Mouse (Mus musculus) hindbrain, embryonic 11.5 days (tissue): Measurements from ENCODE around the gene Tspan9. TPM values are rescaled to one million over a fixed set of nuclear protein-coding genes. Genes with fewer than 3 reads are reported as not detected.

Source experiments
- ATAC-seq: fragments of 200-750 bp; cut with Nextera tagmentation; 2 replicates; pipeline ENCODE4 v1.8.0; 2017; ENCODE audit warnings: mild to moderate bottlenecking, moderate TSS enrichment, moderate library complexity; ENCODE audit not compliant: low FRiP score
- DNase-seq: peaks from one replicate; pipeline ENCODE4 v3.0.0-alpha.2; 2015; ENCODE audit warnings: low spot score
- H3K27ac ChIP-seq: fragments of 300-500 bp; sonication (generic); 2 replicates; pipeline ENCODE4 v1.5.1; 2014; ENCODE audit warnings: mild to moderate bottlenecking, low read depth, low read length
- H3K27me3 ChIP-seq: fragments of 300-500 bp; sonication (generic); 2 replicates; pipeline ENCODE4 v1.6.1; 2014; ENCODE audit warnings: mild to moderate bottlenecking, low read length, moderate library complexity, mixed read lengths; ENCODE audit not compliant: control insufficient read depth, insufficient read depth
- H3K36me3 ChIP-seq: fragments of 300-500 bp; sonication (generic); 2 replicates; pipeline ENCODE4 v1.6.1; 2014; ENCODE audit warnings: mild to moderate bottlenecking, low read length, moderate library complexity, mixed read lengths; ENCODE audit not compliant: control insufficient read depth, insufficient read depth
- H3K4me1 ChIP-seq: fragments of 300-500 bp; sonication (generic); replicated peaks from 2 replicates; pipeline ENCODE4 v1.6.1; 2014; ENCODE audit warnings: low read length, mixed read lengths; ENCODE audit not compliant: control insufficient read depth, insufficient read depth
- H3K4me2 ChIP-seq: fragments of 300-500 bp; sonication (generic); replicated peaks from 2 replicates; pipeline ENCODE4 v1.6.1; 2014; ENCODE audit warnings: mild to moderate bottlenecking, low read depth, low read length
- H3K4me3 ChIP-seq: fragments of 300-500 bp; sonication (generic); 2 replicates; pipeline ENCODE4 v1.5.1; 2014; ENCODE audit warnings: low read depth, low read length
- H3K9ac ChIP-seq: fragments of 300-500 bp; sonication (generic); 2 replicates; pipeline ENCODE4 v1.6.1; 2014; ENCODE audit warnings: low read depth, low read length
- H3K9me3 ChIP-seq: fragments of 300-500 bp; sonication (generic); 2 replicates; pipeline ENCODE4 v1.6.1; 2016; ENCODE audit warnings: low read length; ENCODE audit not compliant: control insufficient read depth
- WGBS: fragments of 180-500 bp; shearing (Covaris S2); extraction: QIAGEN DNeasy Blood & Tissue Kit; methylation state at CpG from one replicate; pipeline ENCODE4 v1.1.7; 2014; 5-methylcytosine and 5-hydroxymethylcytosine counted together
- polyA plus RNA-seq: library from polyadenylated mRNA; unstranded; fragments of >200 nt; fragmentation: Nextera tagmentation; extraction: Ambion mirVana; gene quantifications from 2 replicates; pipeline ENCODE4 v1.2.1, GENCODE M21; 2014

Gene Tspan9
- polyA plus RNA-seq, 1 experiment from 2014 or later = 46.2 TPM

DNA sequence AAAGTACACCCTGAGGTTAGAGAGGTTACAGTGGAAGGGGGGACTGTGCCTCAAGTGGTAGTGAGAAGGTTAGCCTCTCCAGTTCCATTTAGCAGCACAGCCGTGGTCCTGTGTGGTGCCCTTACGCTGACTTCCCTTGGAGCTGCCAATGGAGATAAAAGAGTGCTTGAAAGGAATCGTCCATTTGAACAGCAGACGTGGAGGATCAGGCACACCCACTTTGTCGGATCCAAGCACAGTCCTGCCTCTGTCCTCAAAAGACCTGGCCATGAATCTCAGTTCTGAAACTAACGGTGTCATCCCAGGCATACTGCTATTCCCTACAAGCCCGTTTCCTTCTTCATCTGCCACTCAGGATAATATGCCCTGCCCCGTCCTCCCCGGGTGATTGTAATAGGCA is 221.4 kb downstream of the Tspan9 start:
- Histone ChIP-seq H3K9me3 (no peaks in the 10 kb centered on the region), H3K4me2 (no peak overlapping the region), H3K9ac (no peak overlapping the region), H3K27me3 (no peaks in the 10 kb centered on the region), H3K27ac (no peak overlapping the region), H3K4me1 (no peaks in the 10 kb centered on the region), H3K4me3 (no peak overlapping the region), H3K36me3 (no peaks in the 10 kb centered on the region)
- no peak for DNase-seq
- no peak for ATAC-seq
- WGBS = 68% methylated on average over 9 of the region's 9 CpGs

- Histone ChIP-seq H3K27ac (no peak overlapping the region), H3K4me1 (no peaks in the 10 kb centered on the region), H3K4me2 (no peak overlapping the region), H3K9me3 (no peaks in the 10 kb centered on the region), H3K27me3 (no peaks in the 10 kb centered on the region), H3K36me3 (no peaks in the 10 kb centered on the region), H3K9ac (no peak overlapping the region), H3K4me3 (no peak overlapping the region)
- DNase-seq (peak; percentile 89), ATAC-seq (peak; percentile 41; the same call in 1 of the 2 replicates)
- 8% methylated on average over 8 of the region's 8 CpGs for WGBS
Observed at GRCm38 (mm10) chr6:127920652-127921051, 222.7 kb downstream of the Tspan9 start.

DNA sequence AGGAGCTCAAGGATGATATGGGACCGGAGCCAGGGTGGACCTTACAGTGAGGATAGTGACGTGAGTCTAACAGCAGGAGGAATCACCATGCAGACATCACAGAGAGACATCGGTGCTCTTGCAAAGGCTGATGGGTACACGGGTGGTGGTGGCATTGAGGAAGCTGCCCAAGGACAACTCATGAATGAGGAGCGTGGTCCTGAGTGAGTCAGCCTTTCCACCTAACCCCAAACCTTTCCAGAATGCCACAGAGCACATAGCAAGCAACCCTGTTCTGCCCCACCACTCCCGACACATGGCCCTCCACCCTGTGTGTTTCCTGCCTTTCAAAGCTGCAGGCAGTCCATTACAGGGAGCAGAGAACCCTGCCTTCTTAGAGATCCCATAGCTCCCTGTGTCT is 223.9 kb downstream of the Tspan9 start:
- Histone ChIP-seq H3K4me3 (no peak overlapping the region), H3K4me1 (no peaks in the 10 kb centered on the region), H3K36me3 (no peaks in the 10 kb centered on the region), H3K4me2 (no peak overlapping the region), H3K27me3 (no peaks in the 10 kb centered on the region), H3K9me3 (no peaks in the 10 kb centered on the region), H3K27ac (no peak overlapping the region), H3K9ac (no peak overlapping the region)
- DNase-seq (no peak), ATAC-seq (no peak)
- 81% methylated on average over 6 of the region's 6 CpGs for WGBS

DNA sequence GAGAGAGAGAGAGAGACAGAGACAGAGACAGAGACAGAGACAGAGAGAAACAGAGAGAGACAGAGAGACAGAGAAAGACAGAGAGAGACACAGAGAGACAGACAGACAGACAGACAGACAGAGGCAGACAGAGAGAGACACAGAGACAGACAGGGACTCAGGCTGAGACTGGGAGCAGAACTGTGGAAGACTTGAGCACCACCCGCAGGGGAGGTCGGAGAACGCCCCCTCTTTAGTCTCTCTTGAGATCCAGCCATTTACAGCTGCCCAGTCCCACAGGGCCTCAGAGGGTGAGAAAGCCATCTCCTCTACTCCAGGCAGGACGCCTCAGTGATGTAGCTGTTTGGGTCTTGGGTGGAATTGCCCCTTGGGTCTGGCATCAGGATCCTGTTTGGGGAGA is 225.7 kb downstream of the Tspan9 start:
- H3K27ac ChIP-seq = no peak overlapping the region
- H3K36me3 ChIP-seq = no peaks in the 10 kb centered on the region
- H3K4me1 ChIP-seq = no peaks in the 10 kb centered on the region
- no peak overlapping the region for H3K9ac ChIP-seq
- 73% methylated on average over 4 of the region's 4 CpGs for WGBS
- H3K4me3 ChIP-seq = no peak overlapping the region
- H3K9me3 ChIP-seq = no peaks in the 10 kb centered on the region
- DNase-seq (no peak), ATAC-seq (no peak)
- no peak overlapping the region for H3K4me2 ChIP-seq
- no peaks in the 10 kb centered on the region for H3K27me3 ChIP-seq

DNA sequence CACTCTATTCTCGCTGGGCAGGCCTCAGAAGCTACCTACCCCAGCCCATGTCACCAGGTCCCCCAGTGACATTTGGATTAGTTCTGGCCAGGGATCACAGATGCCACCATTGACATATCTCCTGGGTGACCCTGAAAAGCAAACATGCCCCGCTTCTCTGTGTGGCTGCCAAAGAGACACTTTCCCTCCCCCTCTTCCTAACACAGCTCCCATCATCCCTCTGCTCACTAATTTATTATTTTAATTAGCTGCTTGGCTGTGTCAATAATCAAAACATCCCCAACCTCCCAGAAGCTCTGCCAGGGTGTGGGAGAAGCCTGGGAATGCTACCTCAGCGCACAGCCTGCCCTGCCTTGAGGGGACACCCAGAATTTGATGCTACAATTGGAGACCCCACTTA is 226.4 kb downstream of the Tspan9 start:
- H3K9me3 ChIP-seq = no peaks in the 10 kb centered on the region
- H3K4me3 ChIP-seq = no peak overlapping the region
- H3K36me3 ChIP-seq = no peaks in the 10 kb centered on the region
- no peaks in the 10 kb centered on the region for H3K4me1 ChIP-seq
- no peaks in the 10 kb centered on the region for H3K27me3 ChIP-seq
- DNase-seq (no peak), ATAC-seq (no peak)
- no peak overlapping the region for H3K4me2 ChIP-seq
- no peak overlapping the region for H3K9ac ChIP-seq
- H3K27ac ChIP-seq = no peak overlapping the region
- WGBS = 78% methylated on average over 3 of the region's 3 CpGs

DNA sequence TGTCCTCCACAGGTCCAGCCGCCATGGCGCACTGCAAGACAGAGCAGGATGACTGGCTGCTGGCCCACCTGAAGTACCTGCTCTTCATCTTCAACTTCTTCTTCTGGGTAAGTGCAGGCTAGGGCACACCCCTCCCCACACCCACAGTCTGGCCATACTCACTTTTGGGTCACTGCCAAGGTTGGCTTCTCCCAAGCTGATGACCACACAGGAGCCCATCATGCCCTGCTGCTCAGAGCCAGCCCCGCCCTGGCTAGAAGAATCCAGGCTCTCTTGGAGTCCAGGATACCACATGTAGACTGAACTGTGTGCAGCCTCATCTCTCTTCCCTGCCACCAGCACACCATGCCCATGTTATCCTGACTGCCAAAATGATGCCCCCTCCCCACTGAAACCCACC is 230.5 kb downstream of the Tspan9 start:
- no peak for ATAC-seq

GRCm38 (mm10) chr6:127911687-127912086 is 231.7 kb downstream of the Tspan9 start:
- DNase-seq = no peak
- H3K9ac ChIP-seq = no peak overlapping the region
- no peaks in the 10 kb centered on the region for H3K36me3 ChIP-seq
- H3K4me1 ChIP-seq = no peaks in the 10 kb centered on the region
- no peak overlapping the region for H3K4me3 ChIP-seq
- WGBS = 61% methylated on average over 4 of the region's 4 CpGs
- H3K4me2 ChIP-seq = no peak overlapping the region
- H3K27ac ChIP-seq = no peak overlapping the region
- no peak for ATAC-seq
- H3K9me3 ChIP-seq = no peaks in the 10 kb centered on the region
- H3K27me3 ChIP-seq = no peaks in the 10 kb centered on the region

More for the DNA sequence above, 230.5 kb downstream of the Tspan9 start:
- 88% methylated on average over 3 of the region's 3 CpGs for whole genome bisulfite sequencing
- Histone ChIP-seq H3K4me2 (no peak overlapping the region), H3K27me3 (no peaks in the 10 kb centered on the region), H3K27ac (no peak overlapping the region), H3K9me3 (no peaks in the 10 kb centered on the region), H3K36me3 (no peaks in the 10 kb centered on the region), H3K4me3 (no peak overlapping the region), H3K9ac (no peak overlapping the region), H3K4me1 (no peaks in the 10 kb centered on the region)
- DNase-seq = no peak

Other genes with a start within 250 kb of the Tspan9 start
- 1.4 and 1.7 TPM in 2 replicates for gene Tead4, start 157.2 kb upstream of the Tspan9 start, polyA plus RNA-seq
- gene Tulp3, start 212.3 kb upstream of the Tspan9 start, polyA plus RNA-seq = 15.7 and 23.4 TPM in 2 replicates
- 164 and 173 TPM in 2 replicates for gene Rhno1, start 219.3 kb upstream of the Tspan9 start, polyA plus RNA-seq
- gene Foxm1, start 219.4 kb upstream of the Tspan9 start, polyA plus RNA-seq = 39.6 and 46.1 TPM in 2 replicates
- 0.40 and 0.42 TPM in 2 replicates for gene Tex52, start 231.9 kb upstream of the Tspan9 start, polyA plus RNA-seq
- not detected in 2 replicates for gene Gm44596, start 231.9 kb upstream of the Tspan9 start, polyA plus RNA-seq